Mouse (Mus musculus) colon, adult 2 months (tissue): ENCODE data around the gene Ilvbl. TPM values are rescaled to one million over a fixed set of nuclear protein-coding genes. Genes with fewer than 3 reads are reported as not detected.

ENCODE experiments used
- polyA plus RNA-seq: library from polyadenylated mRNA; depleted of rRNA; stranded (reverse); fragments of >200 nt; gene quantifications from 2 replicates; pipeline ENCODE4 v1.2.3, GENCODE M21; 2012; rRNA removed

The Ilvbl gene
- 71.7 and 105 TPM in 2 replicates for polyA plus RNA-seq

GRCm38 (mm10) chr10:78574250-78575104 lies at the start of gene Ilvbl:
Gene Ilvbl (plus strand): TSS chr10:78574346.

GRCm38 (mm10) chr10:78591406-78592328 lies 17.5 kb downstream of the Ilvbl start, which contains the start of gene Syde1:
Gene Syde1 (minus strand): TSS chr10:78591964.

GRCm38 (mm10) chr10:78617974-78618373 lies 43.8 kb downstream of the Ilvbl start, which contains the start of gene Olfr1357:
Gene Olfr1357 (minus strand): TSS chr10:78618074.

Other genes with a start within 250 kb of the Ilvbl start
- 127 and 148 TPM in 2 replicates for gene Agpat3, start 221.9 kb upstream of the Ilvbl start, polyA plus RNA-seq
- 44.3 and 50.3 TPM in 2 replicates for gene Rrp1, start 161.3 kb upstream of the Ilvbl start, polyA plus RNA-seq
- gene Cstb, start 148.7 kb upstream of the Ilvbl start, polyA plus RNA-seq = 47.4 and 50.8 TPM in 2 replicates
- gene Pdxk, start 109.4 kb upstream of the Ilvbl start, polyA plus RNA-seq = 23.5 and 24.9 TPM in 2 replicates
- gene Olfr1358, start 56.9 kb upstream of the Ilvbl start, polyA plus RNA-seq = not detected in 2 replicates
- gene Syde1, start 17.6 kb downstream of the Ilvbl start, polyA plus RNA-seq = 14.0 and 15.5 TPM in 2 replicates
- gene Olfr1357, start 43.7 kb downstream of the Ilvbl start, polyA plus RNA-seq = not detected in 2 replicates
- gene Casp14, start 143.9 kb downstream of the Ilvbl start, polyA plus RNA-seq = 2.6 and 3.0 TPM in 2 replicates
- not detected in 2 replicates for gene Ccdc105, start 178.7 kb downstream of the Ilvbl start, polyA plus RNA-seq
- 0.54 and 0.69 TPM in 2 replicates for gene Slc1a6, start 206.2 kb downstream of the Ilvbl start, polyA plus RNA-seq